Mouse (Mus musculus): ENCODE results near the gene 1700019N19Rik.

GRCm38 (mm10) chr19:58742711-58743110 is 51.5 kb downstream of the 1700019N19Rik start:
- no peak for TF ChIP-seq ZC3H11A (IDR thresholded peaks at IDR 0.05; ENCODE audit: borderline replicate concordance, low read depth, low read length)
- TF ChIP-seq ZNF384 (IDR thresholded peaks at IDR 0.05; ENCODE audit: low read depth, low read length) = no peak
- no peak for TF ChIP-seq CHD2 (IDR thresholded peaks at IDR 0.05; ENCODE audit: low read depth, low read length)
- TF ChIP-seq MAFK (IDR thresholded peaks at IDR 0.05; ENCODE audit: insufficient read depth, low read depth, low read length) = no peak
- TF ChIP-seq HCFC1 (IDR thresholded peaks at IDR 0.05; ENCODE audit: borderline replicate concordance, insufficient read depth, low read length) = no peak

Data from ES-E14 (cell line).